Mouse (Mus musculus) G1E (cell line): Measurements from ENCODE around the gene Npnt.

Experiments used
- CTCF ChIP-seq: IDR thresholded peaks from 2 replicates; pipeline ENCODE4 v1.5.1; 2012; ENCODE audit warnings: low read depth, low read length, inconsistent platforms, mixed read lengths
- GATA1 ChIP-seq: IDR thresholded peaks from 2 replicates; pipeline ENCODE4 v1.6.1; 2012; ENCODE audit warnings: borderline replicate concordance, low read length, inconsistent platforms, mixed read lengths
- TAL1 ChIP-seq: conservative IDR thresholded peaks from 2 replicates; pipeline ENCODE4 v1.6.1; 2012; ENCODE audit warnings: low read depth, low read length, inconsistent platforms, mixed read lengths

DNA sequence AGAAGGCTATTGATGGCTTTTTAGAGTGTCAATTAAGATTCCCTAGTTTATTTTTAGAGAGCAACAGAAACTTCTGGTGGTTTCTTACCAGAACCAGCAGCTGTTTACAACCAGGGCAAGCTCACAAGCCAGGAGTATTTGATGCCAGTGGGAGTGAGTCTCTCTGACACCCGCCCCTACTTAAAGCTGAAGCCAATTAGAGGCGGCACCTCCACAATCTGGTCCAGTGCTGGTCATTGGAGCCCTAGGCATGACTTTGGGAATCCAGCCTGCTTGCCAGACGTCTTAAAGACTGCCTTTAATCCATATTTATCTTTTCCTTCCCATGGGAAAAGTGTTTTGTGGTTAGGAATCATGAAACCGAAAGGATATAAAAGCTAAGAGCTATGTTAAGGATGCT is 38.4 kb downstream of the Npnt start:
- TF ChIP-seq TAL1 (no peak), GATA1 (no peak), CTCF (no peak)
